Mouse (Mus musculus) heart, adult 11 months (tissue): Measurements from ENCODE around the gene Xlr5a.
"Not testable (repeated sequence)": the region's sequence is repeated elsewhere in the genome, so short reads cannot be mapped to it uniquely, and the experiment has no call there.

Experiments
- DNase-seq: peaks from one replicate; pipeline ENCODE4 v3.0.0; 2022

Xlr5a gene

GRCm38 (mm10) chrX:73143218-73143618 is 149.6 kb downstream of the Xlr5a start:
- not testable (repeated sequence) for DNase-seq

DNA sequence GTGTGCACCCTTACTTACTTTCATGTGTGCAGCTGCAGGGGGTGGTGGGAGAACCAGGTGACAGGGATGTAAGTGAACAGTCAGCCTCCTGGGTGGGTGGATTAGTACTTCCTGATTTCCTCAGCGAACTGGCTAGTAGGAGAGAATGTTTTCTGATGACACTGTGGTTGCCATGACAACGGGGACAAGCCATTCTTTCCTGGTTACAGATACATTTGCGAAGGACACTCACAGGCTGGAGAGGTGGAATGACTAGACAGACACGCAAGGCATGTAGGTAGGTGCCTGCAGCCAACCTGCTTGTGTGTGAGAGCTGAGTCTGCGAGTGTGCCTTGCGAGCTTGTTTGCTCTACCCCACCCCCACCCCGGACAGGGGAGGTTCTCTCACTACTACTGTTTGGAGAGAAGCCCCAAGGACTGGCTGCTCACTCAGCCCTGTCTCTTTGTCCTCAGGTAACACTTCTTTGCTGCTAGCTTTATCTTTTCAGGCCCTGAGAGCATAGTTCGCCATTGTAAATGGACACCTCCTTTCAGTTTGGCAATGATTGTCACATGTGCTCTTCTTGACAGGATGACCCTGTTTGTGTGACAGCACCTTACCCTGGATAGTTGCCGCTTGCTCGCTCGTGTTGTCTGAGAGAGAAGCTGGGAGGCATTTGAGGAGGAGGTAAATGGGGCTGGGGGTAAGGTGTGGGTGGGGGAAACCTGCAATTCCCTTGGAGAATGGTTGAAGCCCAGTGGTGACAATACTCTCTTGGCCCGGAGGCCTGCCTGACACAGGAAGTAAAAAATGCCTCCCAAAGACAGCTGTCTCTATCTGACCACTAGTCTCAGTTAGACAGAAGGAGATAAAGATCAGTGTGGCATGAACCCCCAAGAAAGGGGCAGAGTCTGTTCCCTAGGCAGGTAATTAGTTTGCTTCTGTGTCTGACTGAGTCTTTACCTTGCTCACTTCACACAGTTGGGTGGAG is 169.6 kb downstream of the Xlr5a start:
- not testable (repeated sequence) for DNase-seq

GRCm38 (mm10) chrX:73116747-73117146 is 176.0 kb downstream of the Xlr5a start, which contains the start of gene Gm14685:
TSS of gene Gm14685 (plus strand) at chrX:73117047.
- not testable (repeated sequence) for DNase-seq

GRCm38 (mm10) chrX:73096941-73097508 is 195.8 kb downstream of the Xlr5a start, which contains the start of gene Xlr3a:
TSS of gene Xlr3a (minus strand) at chrX:73097095.
- DNase-seq, result peak; percentile 92

GRCm38 (mm10) chrX:73082267-73083055 is 210.3 kb downstream of the Xlr5a start, which contains the start of gene Xlr4a:
TSS of gene Xlr4a (minus strand) at chrX:73082478.
- not testable (repeated sequence) for DNase-seq

DNA sequence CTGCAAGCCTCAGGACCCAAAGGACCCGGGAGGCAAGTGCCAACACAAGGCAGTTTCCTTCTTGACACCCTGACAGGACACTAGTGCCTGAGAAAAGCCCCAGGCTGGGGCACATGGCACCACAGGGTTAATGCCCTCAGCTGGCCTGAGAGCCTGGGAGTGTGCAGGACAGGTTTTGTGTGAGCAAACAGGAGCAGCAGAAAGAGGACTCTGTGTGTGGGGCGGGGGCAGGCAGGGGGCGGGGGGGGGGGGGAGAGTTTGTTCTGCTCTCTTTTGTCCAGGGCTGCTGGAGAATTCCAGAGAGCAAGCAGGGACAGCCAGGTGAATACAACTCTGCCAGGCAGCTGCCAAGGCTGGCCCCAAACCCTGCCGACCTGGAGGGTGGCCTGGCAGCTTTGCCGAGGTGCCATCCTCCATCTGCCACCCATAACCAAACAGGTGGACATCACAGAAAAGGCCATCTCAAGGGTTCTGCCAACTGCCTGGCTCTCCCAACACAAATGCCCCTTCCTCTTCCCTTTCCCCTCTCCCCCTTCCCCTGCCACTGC is 225.9 kb downstream of the Xlr5a start:
- DNase-seq, result not testable (repeated sequence)

GRCm38 (mm10) chrX:73064415-73064793 is 228.4 kb downstream of the Xlr5a start, which contains the start of gene Pnma3:
TSS of gene Pnma3 (plus strand) at chrX:73064787.
- no peak for DNase-seq

GRCm38 (mm10) chrX:73063512-73064414 is 229.0 kb downstream of the Xlr5a start:
- DNase-seq, result no peak

GRCm38 (mm10) chrX:73062323-73062722 is 230.5 kb downstream of the Xlr5a start:
- no peak for DNase-seq

DNA sequence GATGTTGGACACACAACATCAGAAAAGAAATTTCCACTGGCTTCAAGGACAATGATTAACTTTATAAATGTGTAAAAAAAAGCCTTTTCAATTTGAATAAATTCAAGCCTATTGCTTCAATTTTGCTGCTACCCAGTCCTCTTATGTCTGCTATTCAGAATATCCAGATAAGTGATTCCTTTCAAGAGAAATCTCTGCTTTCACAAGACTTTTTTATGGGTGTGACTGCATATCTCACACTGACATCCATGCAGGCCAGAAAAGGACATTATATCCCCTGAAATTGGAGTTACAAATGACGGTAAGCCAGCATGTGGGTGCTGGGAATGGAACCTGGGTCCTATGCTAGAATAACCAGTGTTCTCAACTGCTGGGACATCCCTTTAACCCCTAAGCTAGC is 231.2 kb downstream of the Xlr5a start:
- DNase-seq, result no peak
